Mouse (Mus musculus) thymus, adult 2 months (tissue): ENCODE data around the gene Stam2.

Experiments used
- CTCF ChIP-seq: fragments of 200-500 bp; IDR thresholded peaks from 2 replicates; pipeline ENCODE4 v1.5.1; 2012; ENCODE audit warnings: mild to moderate bottlenecking, control low read depth, low read length, moderate library complexity, borderline replicate concordance; ENCODE audit not compliant: control insufficient read depth, poor library complexity, insufficient read depth; ENCODE audit errors: extremely low read depth
- POLR2A ChIP-seq: fragments of 200-500 bp; IDR thresholded peaks from 2 replicates; pipeline ENCODE4 v1.6.1; 2012; ENCODE audit warnings: mild to moderate bottlenecking, low read length, control low read depth, moderate library complexity; ENCODE audit not compliant: control insufficient read depth, poor library complexity, insufficient read depth; ENCODE audit errors: extremely low read depth

DNA sequence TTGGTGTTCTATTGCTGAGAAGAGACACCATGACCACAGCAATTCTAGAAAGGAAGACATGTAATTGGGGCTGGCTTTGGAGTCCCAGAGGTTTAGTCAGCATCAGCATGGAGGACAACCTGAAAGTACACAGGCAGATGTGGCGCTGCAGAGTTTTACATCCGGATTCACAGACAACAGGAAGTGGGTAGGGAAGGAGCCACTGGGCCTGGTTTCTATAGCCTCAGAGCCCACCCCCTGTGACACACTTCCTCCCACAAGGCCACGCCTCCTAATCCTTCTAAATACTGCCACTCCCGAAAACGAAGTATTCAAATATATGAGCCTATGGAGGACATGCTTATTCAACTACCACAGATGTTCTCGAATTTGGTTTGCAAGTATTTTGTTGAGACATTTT, 23.0 kb upstream of the Stam2 start:
- TF ChIP-seq CTCF (no peak), POLR2A (no peak)
